ENCODE assay signal across 27 mouse cellular contexts in genomic region chr6:125511196-125511595, GRCm38 (mm10). TPM values are rescaled to one million over a fixed set of nuclear protein-coding genes. Genes with fewer than 3 reads are reported as not detected.
DNase-seq lines count a peak whose midpoint lies in the region; ATAC-seq and TF ChIP-seq lines count a peak whose summit lies in the region.
"Had no signal": no experiment of that assay in that cellular context is flagged by ENCODE, and none has a peak within 500 bp of the region (broad histone marks: within the 10 kb centered on the region; RNA-seq: fewer than 3 reads in every experiment).

No protein-coding gene starts in this region.

- no peak overlapping the region for H3K27ac ChIP-seq in heart, embryonic 11.5 days (ENCODE audit: low read depth, low read length)
- H3K27ac ChIP-seq in embryonic facial prominence, embryonic 15.5 days (replicated peaks), result no peak overlapping the region
- no peak overlapping the region for H3K27ac ChIP-seq in gastrocnemius, adult 2 months
- H3K27ac ChIP-seq: heart, embryonic 15.5 days; hindbrain, embryonic 13.5 days; layer of hippocampus, adult 2 months; liver, embryonic 14.5 days; midbrain, embryonic 12.5 days; stomach, embryonic 15.5 days had no signal

- peak; percentile 87 for DNase-seq in heart, adult 11 months
- peak; percentile 70 for DNase-seq in Muller cell, postnatal 12 days (ENCODE audit: inconsistent ontology term)
- no peak for DNase-seq in left cerebral cortex, adult 11 months (ENCODE audit: low spot score)
- no peak for DNase-seq in gastrocnemius, adult 2 months
- DNase-seq in spleen, postnatal 4 days (ENCODE audit: low spot score in 2 of 2), result no peak
- DNase-seq: adrenal gland, adult 8-10 months; B cell, adult 2 months; cerebellum, adult 9-11 months; gastrocnemius, postnatal 36 days; kidney, adult 8-10 months; kidney, postnatal 25 days; left cerebral cortex, postnatal 4 days; liver; lung, adult 2 months; lung, postnatal 10 days; thymus, postnatal 14 days had no signal

- peaks cover 11% of the 10 kb centered on the region for H3K4me1 ChIP-seq in heart, embryonic 11.5 days (ENCODE audit: control insufficient read depth, insufficient read depth, low read length)
- peaks cover 24% of the 10 kb centered on the region for H3K4me1 ChIP-seq in embryonic facial prominence, embryonic 15.5 days
- H3K4me1 ChIP-seq: hindbrain, embryonic 13.5 days; midbrain, embryonic 12.5 days had no signal

- 77% methylated on average over 7 of the region's 7 CpGs for WGBS in heart, embryonic 11.5 days (ENCODE audit: insufficient replicate concordance)
- WGBS in embryonic facial prominence, embryonic 15.5 days, result 61% methylated on average over 7 of the region's 7 CpGs

- no peak overlapping the region for H3K9ac ChIP-seq in heart, embryonic 11.5 days (ENCODE audit: low read depth, low read length)
- no peak overlapping the region for H3K9ac ChIP-seq in embryonic facial prominence, embryonic 15.5 days
- H3K9ac ChIP-seq: heart, embryonic 15.5 days; hindbrain, embryonic 13.5 days; liver, embryonic 14.5 days; midbrain, embryonic 12.5 days; stomach, embryonic 15.5 days had no signal

- H3K9me3 ChIP-seq in heart, embryonic 11.5 days (replicated peaks; ENCODE audit: control insufficient read depth, low read length), result no peaks in the 10 kb centered on the region
- no peaks in the 10 kb centered on the region for H3K9me3 ChIP-seq in embryonic facial prominence, embryonic 15.5 days (replicated peaks)
- H3K9me3 ChIP-seq: heart, embryonic 15.5 days; hindbrain, embryonic 13.5 days; midbrain, embryonic 12.5 days; stomach, embryonic 15.5 days had no signal

- H3K36me3 ChIP-seq in heart, embryonic 11.5 days (ENCODE audit: control insufficient read depth, insufficient read depth, low read length), result no peaks in the 10 kb centered on the region
- H3K36me3 ChIP-seq in embryonic facial prominence, embryonic 15.5 days, result no peaks in the 10 kb centered on the region
- H3K36me3 ChIP-seq: heart, embryonic 15.5 days; hindbrain, embryonic 13.5 days; midbrain, embryonic 12.5 days; stomach, embryonic 15.5 days had no signal

- intact Hi-C loops in gastrocnemius, adult 2 months (cut with DNase I), result no loop called here

- no peak for TF ChIP-seq CTCF in gastrocnemius, adult 2 months (IDR thresholded peaks at IDR 0.05)

- H3K4me3 ChIP-seq in heart, embryonic 11.5 days (ENCODE audit: low read depth, low read length), result no peak overlapping the region
- no peak overlapping the region for H3K4me3 ChIP-seq in embryonic facial prominence, embryonic 15.5 days (replicated peaks)
- H3K4me3 ChIP-seq in gastrocnemius, adult 2 months, result no peak overlapping the region
- H3K4me3 ChIP-seq: heart, embryonic 15.5 days; hindbrain, embryonic 13.5 days; layer of hippocampus, adult 2 months; midbrain, embryonic 12.5 days; stomach, embryonic 15.5 days had no signal

- no peak overlapping the region for H3K4me2 ChIP-seq in heart, embryonic 11.5 days
- H3K4me2 ChIP-seq in embryonic facial prominence, embryonic 15.5 days (replicated peaks), result no peak overlapping the region
- H3K4me2 ChIP-seq: heart, embryonic 15.5 days; hindbrain, embryonic 13.5 days; midbrain, embryonic 12.5 days; stomach, embryonic 15.5 days had no signal

- ATAC-seq in heart, embryonic 11.5 days (replicated peaks; ENCODE audit: insufficient number of reproducible peaks, low FRiP score, low TSS enrichment), result no peak
- peak; percentile 45; the same call in 1 of the 2 replicates for ATAC-seq in embryonic facial prominence, embryonic 15.5 days (ENCODE audit: insufficient number of reproducible peaks, low FRiP score, low TSS enrichment, low read depth)
- peak; percentile 35 for ATAC-seq in megakaryocyte progenitor cell, adult 5-6 weeks (replicated peaks; ENCODE audit: poor library complexity)
- ATAC-seq: forebrain, embryonic 14.5 days; intestine, embryonic 16.5 days had no signal

- H3K27me3 ChIP-seq in heart, embryonic 11.5 days (ENCODE audit: control insufficient read depth, insufficient read depth, low read length), result no peaks in the 10 kb centered on the region
- H3K27me3 ChIP-seq in embryonic facial prominence, embryonic 15.5 days, result no peaks in the 10 kb centered on the region
- H3K27me3 ChIP-seq: heart, embryonic 15.5 days; hindbrain, embryonic 13.5 days; midbrain, embryonic 12.5 days; stomach, embryonic 15.5 days had no signal

RNA-seq across cellular contexts. Expression of gene Cd9, which starts 16.6 kb away (rescaled TPM):
- polyA plus RNA-seq in heart, embryonic 11.5 days (2014; fragmentation: Nextera tagmentation; extraction: Ambion mirVana), result 70.9 and 80.8 TPM in 2 replicates
- 366 and 382 TPM in 2 replicates for polyA plus RNA-seq in embryonic facial prominence, embryonic 15.5 days (2015; fragmentation: Nextera tagmentation; extraction: Ambion mirVana)
- 41.0 and 50.9 TPM in 2 replicates for total RNA-seq in megakaryocyte progenitor cell, adult 5-6 weeks (2015)
- 31.0 and 38.7 TPM in 2 replicates for total RNA-seq in megakaryocyte progenitor cell, adult 5-6 weeks (2017)
- 10 to 100 TPM; 19.1 to 30.7 TPM for total RNA-seq in gastrocnemius, adult 2 months (2021)

RNA-seq across cellular contexts. Expression of gene Vwf, which starts 35.4 kb away (rescaled TPM):
- 31.2 and 32.2 TPM in 2 replicates for polyA plus RNA-seq in heart, embryonic 11.5 days (2014; fragmentation: Nextera tagmentation; extraction: Ambion mirVana)
- 8.8 and 9.4 TPM in 2 replicates for polyA plus RNA-seq in embryonic facial prominence, embryonic 15.5 days (2015; fragmentation: Nextera tagmentation; extraction: Ambion mirVana)
- total RNA-seq in megakaryocyte progenitor cell, adult 5-6 weeks (2015), result 2.4 and 2.6 TPM in 2 replicates
- total RNA-seq in megakaryocyte progenitor cell, adult 5-6 weeks (2017), result 0.08 and 0.47 TPM in 2 replicates
- total RNA-seq in gastrocnemius, adult 2 months (2021), result 10 to 100 TPM; 12.5 to 15.3 TPM

Comparison
In these comparisons a context has a peak if more than half of its experiments do, and no peak if none do; other contexts are left out.
1. DNase-seq: peak in heart, adult 11 months (single experiment) and Muller cell, postnatal 12 days (single experiment); none in left cerebral cortex, adult 11 months (single experiment), gastrocnemius, adult 2 months (single experiment) and spleen, postnatal 4 days (0 of 2).